Mouse (Mus musculus) liver, embryonic 16.5 days (tissue): Measurements from ENCODE around the gene Smim4. TPM values are rescaled to one million over a fixed set of nuclear protein-coding genes. Genes with fewer than 3 reads are reported as not detected.

Experiments
- ATAC-seq: fragments of 200-750 bp; cut with Nextera tagmentation; 2 replicates; pipeline ENCODE4 v1.8.0; 2017; ENCODE audit warnings: low read depth, mild to moderate bottlenecking, moderate number of reproducible peaks, moderate library complexity
- H3K27ac ChIP-seq: fragments of 300-500 bp; sonication (generic); 2 replicates; pipeline ENCODE4 v1.5.1; 2014; ENCODE audit warnings: mild to moderate bottlenecking, low read length
- H3K27me3 ChIP-seq: fragments of 300-500 bp; sonication (generic); 2 replicates; pipeline ENCODE4 v1.6.1; 2014; ENCODE audit warnings: low read depth, low read length, mixed read lengths; ENCODE audit not compliant: control insufficient read depth, insufficient read depth
- H3K36me3 ChIP-seq: fragments of 300-500 bp; sonication (generic); 2 replicates; pipeline ENCODE4 v1.6.1; 2014; ENCODE audit warnings: mild to moderate bottlenecking; ENCODE audit not compliant: control insufficient read depth, insufficient read depth
- H3K4me1 ChIP-seq: fragments of 300-500 bp; sonication (generic); 2 replicates; pipeline ENCODE4 v1.6.1; 2014; ENCODE audit warnings: low read depth, low read length, mixed read lengths; ENCODE audit not compliant: control insufficient read depth
- H3K4me2 ChIP-seq: fragments of 300-500 bp; sonication (generic); 2 replicates; pipeline ENCODE4 v1.6.1; 2014; ENCODE audit warnings: low read depth, low read length, mixed read lengths
- H3K4me3 ChIP-seq: fragments of 300-500 bp; sonication (generic); 2 replicates; pipeline ENCODE4 v1.5.1; 2014; ENCODE audit warnings: low read depth, mild to moderate bottlenecking, low read length
- H3K9ac ChIP-seq: fragments of 300-500 bp; sonication (generic); 2 replicates; pipeline ENCODE4 v1.6.1; 2014; ENCODE audit warnings: low read depth, low read length
- H3K9me3 ChIP-seq: fragments of 300-500 bp; sonication (generic); replicated peaks from 2 replicates; pipeline ENCODE4 v1.6.1; 2016; ENCODE audit warnings: low read length; ENCODE audit not compliant: control insufficient read depth
- whole genome bisulfite sequencing: fragments of 180-500 bp; shearing (Covaris S2); extraction: QIAGEN DNeasy Blood & Tissue Kit; methylation state at CpG from one replicate; pipeline ENCODE4 v1.1.7; 2014; ENCODE audit not compliant: insufficient replicate concordance; 5-methylcytosine and 5-hydroxymethylcytosine counted together
- polyA plus RNA-seq: library from polyadenylated mRNA; unstranded; fragments of >200 nt; fragmentation: Nextera tagmentation; extraction: Ambion mirVana; gene quantifications from 2 replicates; pipeline ENCODE4 v1.2.1, GENCODE M21; 2015

Gene Smim4
- polyA plus RNA-seq, 1 experiment from 2014 or later, result 47.7 TPM

GRCm38 (mm10) chr14:31137281-31137595, 8.5 kb upstream of the Smim4 start:
- Histone ChIP-seq H3K4me3 (no peak overlapping the region), H3K4me2 (no peak overlapping the region), H3K4me1 (peaks cover 19% of the 10 kb centered on the region), H3K9ac (no peak overlapping the region), H3K27me3 (no peaks in the 10 kb centered on the region), H3K9me3 (no peaks in the 10 kb centered on the region), H3K27ac (no peak overlapping the region), H3K36me3 (peaks cover 50% of the 10 kb centered on the region)
- no peak for ATAC-seq
- WGBS, result 82% methylated on average over 10 of the region's 10 CpGs

GRCm38 (mm10) chr14:31136411-31137280, 7.9 kb upstream of the Smim4 start:
- Histone ChIP-seq H3K9ac (no peak overlapping the region), H3K27me3 (no peaks in the 10 kb centered on the region), H3K4me3 (no peak overlapping the region), H3K4me1 (peaks cover 25% of the 10 kb centered on the region), H3K4me2 (no peak overlapping the region), H3K36me3 (peaks cover 47% of the 10 kb centered on the region), H3K9me3 (no peaks in the 10 kb centered on the region), H3K27ac (no peak overlapping the region)
- no peak for ATAC-seq
- 83% methylated on average over 26 of the region's 26 CpGs for WGBS

- Histone ChIP-seq H3K4me1 (peaks cover 26% of the 10 kb centered on the region), H3K36me3 (peaks cover 41% of the 10 kb centered on the region)
- WGBS, result 90% methylated on average over 34 of the region's 34 CpGs
Observed at GRCm38 (mm10) chr14:31135495-31136410, 7.0 kb upstream of the Smim4 start.

GRCm38 (mm10) chr14:31134015-31135000, 5.6 kb upstream of the Smim4 start:
- Histone ChIP-seq H3K4me2 (no peak overlapping the region), H3K27ac (peak overlapping the region; percentile 62; the same call in 1 of the 2 replicates), H3K9me3 (no peaks in the 10 kb centered on the region), H3K4me3 (no peak overlapping the region), H3K4me1 (peaks cover 40% of the 10 kb centered on the region), H3K27me3 (no peaks in the 10 kb centered on the region), H3K9ac (no peak overlapping the region), H3K36me3 (peaks cover 36% of the 10 kb centered on the region)
- no peak for ATAC-seq
- WGBS, result 84% methylated on average over 25 of the region's 25 CpGs

More at GRCm38 (mm10) chr14:31135495-31136410, 7.0 kb upstream of the Smim4 start:
- Histone ChIP-seq H3K4me3 (no peak overlapping the region), H3K9ac (no peak overlapping the region), H3K9me3 (no peaks in the 10 kb centered on the region), H3K4me2 (no peak overlapping the region), H3K27me3 (no peaks in the 10 kb centered on the region), H3K27ac (no peak overlapping the region)
- ATAC-seq, result no peak

GRCm38 (mm10) chr14:31133023-31133665, 4.4 kb upstream of the Smim4 start:
- H3K9me3 ChIP-seq, result no peaks in the 10 kb centered on the region
- H3K27me3 ChIP-seq, result no peaks in the 10 kb centered on the region
- no peak overlapping the region for H3K4me3 ChIP-seq
- H3K9ac ChIP-seq, result no peak overlapping the region
- H3K4me2 ChIP-seq, result peak overlapping the region; percentile 92
- H3K4me1 ChIP-seq, result peaks cover 43% of the 10 kb centered on the region
- ATAC-seq, result peak; percentile 30
- peak overlapping the region; percentile 62 for H3K27ac ChIP-seq
- H3K36me3 ChIP-seq, result peaks cover 26% of the 10 kb centered on the region
- WGBS, result 54% methylated on average over 11 of the region's 11 CpGs

- Histone ChIP-seq H3K9ac (peak overlapping the region; percentile 86), H3K27ac (peak overlapping the region; percentile 62), H3K27me3 (no peaks in the 10 kb centered on the region), H3K4me3 (peak overlapping the region; percentile 83), H3K36me3 (peaks cover 21% of the 10 kb centered on the region), H3K9me3 (no peaks in the 10 kb centered on the region), H3K4me2 (peak overlapping the region; percentile 92), H3K4me1 (peaks cover 43% of the 10 kb centered on the region)
- ATAC-seq, result no peak
- 68% methylated on average over 7 of the region's 7 CpGs for WGBS
Observed at GRCm38 (mm10) chr14:31132491-31132975, 3.8 kb upstream of the Smim4 start.

- H3K27me3 ChIP-seq, result no peaks in the 10 kb centered on the region
- peak overlapping the region; percentile 83 for H3K4me3 ChIP-seq
- H3K9ac ChIP-seq, result peak overlapping the region; percentile 86
- 4% methylated on average over 6 of the region's 6 CpGs for WGBS
- H3K27ac ChIP-seq, result peak overlapping the region; percentile 62
- peaks cover 48% of the 10 kb centered on the region for H3K4me1 ChIP-seq
- H3K9me3 ChIP-seq, result no peaks in the 10 kb centered on the region
- H3K4me2 ChIP-seq, result peak overlapping the region; percentile 92
- peaks cover 18% of the 10 kb centered on the region for H3K36me3 ChIP-seq
- ATAC-seq, result no peak
Observed at GRCm38 (mm10) chr14:31132031-31132430, 3.3 kb upstream of the Smim4 start.
